Mouse (Mus musculus) bone marrow, adult 2 months (tissue): Measurements from ENCODE around the gene Plau. TPM values are rescaled to one million over a fixed set of nuclear protein-coding genes. Genes with fewer than 3 reads are reported as not detected.
A peak's percentile ranks its signal among the peaks of the same experiment; 100 is the strongest.

Experiments used
- H3K27ac ChIP-seq: fragments of 200-500 bp; 2 replicates; pipeline ENCODE4 v1.5.1; 2012; ENCODE audit warnings: low read depth, mild to moderate bottlenecking, control low read depth, inconsistent platforms, low read length; ENCODE audit not compliant: control insufficient read depth, poor library complexity, insufficient read depth
- H3K4me1 ChIP-seq: fragments of 200-500 bp; 2 replicates; pipeline ENCODE4 v1.6.1; 2011; ENCODE audit warnings: low read length; ENCODE audit not compliant: control insufficient read depth, insufficient read depth
- H3K4me3 ChIP-seq: fragments of 200-500 bp; replicated peaks from 2 replicates; pipeline ENCODE3; 2011; ENCODE audit warnings: mild to moderate bottlenecking, low read depth, low read length, control low read depth; ENCODE audit not compliant: control insufficient read depth
- CTCF ChIP-seq: fragments of 200-500 bp; IDR thresholded peaks from 2 replicates; pipeline ENCODE4 v1.5.1; 2011; ENCODE audit warnings: low read length, control low read depth; ENCODE audit not compliant: control insufficient read depth, insufficient read depth
- POLR2A ChIP-seq: fragments of 200-500 bp; IDR thresholded peaks from 2 replicates; pipeline ENCODE4 v1.6.1; 2011; ENCODE audit warnings: low read depth, mild to moderate bottlenecking, control low read depth, low read length, borderline replicate concordance; ENCODE audit not compliant: control insufficient read depth
- WGBS: fragments of 180-500 bp; shearing (Covaris S2); methylation state at CpG from one replicate; pipeline ENCODE4 v1.1.7; 2018; 5-methylcytosine and 5-hydroxymethylcytosine counted together
- polyA plus RNA-seq: library from polyadenylated mRNA; stranded (reverse); fragments of >200 nt; gene quantifications from 2 replicates; pipeline ENCODE4 v1.2.4, GENCODE M21; 2011; ENCODE audit warnings: low replicate concordance; ENCODE audit not compliant: missing spikeins, insufficient read depth, insufficient read length

Gene Plau
- polyA plus RNA-seq, 1 experiment: 6.9 TPM

GRCm38 (mm10) chr14:20884691-20885090, 48.2 kb downstream of the Plau start:
- Histone ChIP-seq H3K4me1 (peaks cover 2% of the 10 kb centered on the region), H3K4me3 (no peak overlapping the region), H3K27ac (peak overlapping the region; percentile 47)
- 44% methylated on average over 5 of the region's 5 CpGs for WGBS
- no peak for TF ChIP-seq CTCF
- no peak for TF ChIP-seq POLR2A

GRCm38 (mm10) chr14:20885091-20885888, 48.8 kb downstream of the Plau start:
- peak overlapping the region; percentile 70 for H3K27ac ChIP-seq
- TF ChIP-seq CTCF (no peak), POLR2A (no peak)
- no peak overlapping the region for H3K4me3 ChIP-seq
- WGBS: 12% methylated on average over 10 of the region's 10 CpGs
- peaks cover 2% of the 10 kb centered on the region for H3K4me1 ChIP-seq

DNA sequence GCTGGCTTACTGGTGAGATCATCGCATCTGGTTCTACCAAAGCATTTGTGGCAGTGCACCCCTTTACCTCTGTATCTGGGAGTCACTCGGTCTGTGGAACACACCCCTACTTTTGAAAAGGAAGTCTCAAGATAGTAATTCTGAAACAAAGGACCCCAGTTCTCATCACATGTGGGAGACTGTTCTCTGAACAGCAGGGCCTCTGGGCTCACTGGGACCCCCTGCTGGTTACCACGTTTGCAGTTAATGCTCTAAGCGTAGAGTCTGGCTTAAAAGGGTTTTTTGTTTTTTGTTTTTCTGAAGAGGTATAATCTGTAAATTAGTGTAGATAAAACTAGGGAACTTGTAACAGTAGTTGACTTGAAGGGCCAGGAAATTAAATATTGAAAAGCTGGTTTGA, 49.8 kb downstream of the Plau start:
- peak; percentile 47; the same call in 1 of the 2 replicates for TF ChIP-seq CTCF
- no peak for TF ChIP-seq POLR2A
- Histone ChIP-seq H3K27ac (no peak overlapping the region), H3K4me1 (peaks cover 2% of the 10 kb centered on the region), H3K4me3 (no peak overlapping the region)
- 33% methylated on average over 4 of the region's 4 CpGs for WGBS

DNA sequence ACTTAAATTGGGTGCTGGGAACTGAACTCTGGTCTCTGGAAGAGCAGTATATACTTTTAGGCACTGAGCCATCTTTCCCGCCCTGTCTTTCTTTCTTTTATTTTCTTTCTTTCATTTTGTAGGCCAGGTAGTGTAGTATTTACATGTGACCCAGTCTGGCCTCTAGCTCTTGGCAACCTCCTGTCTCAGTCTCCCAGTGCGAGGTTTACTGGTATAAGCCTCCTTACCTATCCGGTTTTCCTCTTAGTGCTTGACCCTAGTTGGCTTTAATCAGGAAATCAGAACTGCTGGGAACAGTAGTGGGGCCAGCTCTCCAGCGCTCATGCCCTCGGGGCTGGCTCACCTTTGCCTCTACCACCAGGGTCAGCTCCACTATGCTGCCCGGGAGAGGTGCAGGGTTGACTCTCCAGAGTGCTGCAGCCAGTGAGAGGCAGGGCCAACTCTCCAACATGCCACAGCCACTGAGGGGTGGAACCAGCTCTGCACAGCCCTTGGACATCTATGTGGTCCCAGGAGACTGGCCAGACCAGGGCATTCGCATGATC, 51.2 kb downstream of the Plau start:
- Histone ChIP-seq H3K27ac (no peak overlapping the region), H3K4me3 (no peak overlapping the region), H3K4me1 (peaks cover 2% of the 10 kb centered on the region)
- 88% methylated on average over 7 of the region's 7 CpGs for WGBS
- TF ChIP-seq POLR2A (no peak), CTCF (no peak)

- no peaks in the 10 kb centered on the region for H3K4me1 ChIP-seq
- no peak overlapping the region for H3K27ac ChIP-seq
- TF ChIP-seq POLR2A: no peak
- no peak for TF ChIP-seq CTCF
- H3K4me3 ChIP-seq: no peak overlapping the region
- WGBS: 58% methylated on average over 9 of the region's 9 CpGs
These were observed 55.5 kb downstream of the Plau start for GRCm38 (mm10) chr14:20891941-20892402.

Other genes starting within 250 kb of the Plau start
- 2.2 and 6.4 TPM in 2 replicates for gene Usp54, start 195.6 kb upstream of the Plau start, polyA plus RNA-seq
- 4.7 TPM in 1 of 2 replicates, not detected in the other for gene Myoz1, start 180.1 kb upstream of the Plau start, polyA plus RNA-seq
- gene Synpo2l, start 168.3 kb upstream of the Plau start, polyA plus RNA-seq: 0.70 TPM in 1 of 2 replicates, not detected in the other
- 29.8 and 49.6 TPM in 2 replicates for gene Sec24c, start 162.4 kb upstream of the Plau start, polyA plus RNA-seq
- gene Fut11, start 141.7 kb upstream of the Plau start, polyA plus RNA-seq: 3.6 and 5.8 TPM in 2 replicates
- 44.3 and 106 TPM in 2 replicates for gene Chchd1, start 133.7 kb upstream of the Plau start, polyA plus RNA-seq
- 48.8 and 105 TPM in 2 replicates for gene Zswim8, start 129.1 kb upstream of the Plau start, polyA plus RNA-seq
- 21.1 and 50.0 TPM in 2 replicates for gene Ndst2, start 102.1 kb upstream of the Plau start, polyA plus RNA-seq
- gene Camk2g, start 42.6 kb upstream of the Plau start, polyA plus RNA-seq: 4.8 and 13.8 TPM in 2 replicates
- 31.5 and 59.2 TPM in 2 replicates for gene Vcl, start 92.7 kb downstream of the Plau start, polyA plus RNA-seq
- 11.6 and 17.3 TPM in 2 replicates for gene Ap3m1, start 215.8 kb downstream of the Plau start, polyA plus RNA-seq
- gene Adk, start 215.9 kb downstream of the Plau start, polyA plus RNA-seq: 24.1 and 27.3 TPM in 2 replicates